Mouse (Mus musculus): Measurements from ENCODE around the gene Paqr4. TPM values are rescaled to one million over a fixed set of nuclear protein-coding genes. Genes with fewer than 3 reads are reported as not detected.
A peak's percentile ranks its signal among the peaks of the same experiment; 100 is the strongest.

The Paqr4 gene
- polyA plus RNA-seq, 1 experiment from 2014 or later: 12.3 TPM

DNA sequence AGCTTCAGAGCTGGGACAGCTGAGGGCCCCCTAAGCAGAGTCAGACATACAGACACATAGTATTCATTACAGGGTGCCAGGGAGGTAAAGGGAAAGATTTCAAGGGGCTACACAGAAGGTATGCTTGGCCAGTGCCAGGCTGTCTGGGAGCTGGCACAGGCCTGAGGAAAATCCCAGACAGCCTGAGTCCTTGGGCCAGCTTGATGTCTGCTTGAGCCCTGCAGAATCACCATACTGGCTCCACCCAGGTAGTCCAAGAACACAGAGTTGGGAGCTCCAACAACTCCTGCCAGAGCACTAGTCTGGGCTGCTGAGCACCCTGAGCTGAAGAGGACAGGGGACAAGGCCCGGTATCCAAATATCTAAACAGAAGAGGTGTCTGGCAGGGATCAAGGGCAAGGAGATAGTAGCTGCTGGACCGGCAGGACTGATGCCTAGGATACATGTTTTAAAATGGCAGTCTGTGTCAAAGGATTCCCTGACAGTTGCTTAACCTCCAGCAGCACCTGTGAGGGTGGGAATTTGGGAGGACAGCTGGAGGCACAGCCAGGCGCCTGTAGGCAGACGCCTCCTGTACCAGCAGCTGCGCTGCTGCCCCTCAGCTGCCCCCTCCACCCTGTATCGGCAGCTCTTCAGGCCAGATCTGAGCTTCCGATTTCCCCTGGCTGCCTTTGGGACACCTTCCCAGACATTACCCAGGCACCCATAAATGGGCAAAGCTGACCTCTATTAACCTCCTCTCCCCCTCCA is 18.1 kb downstream of the Paqr4 start, which contains the start of gene 1520401A03Rik:
TSS of gene 1520401A03Rik (minus strand) at position 408 of the 750 bp plus-strand sequence.
- Histone ChIP-seq H3K9me3 (no peaks in the 10 kb centered on the region), H3K4me3 (no peak within 1 kb of the TSS), H3K27ac (replicated peaks) (no peak within 1 kb of the TSS), H3K4me1 (peaks cover 13% of the 10 kb centered on the region), H3K27me3 (replicated peaks) (peaks cover 24% of the 10 kb centered on the region), H3K36me3 (no peaks in the 10 kb centered on the region), H3K9ac (0 out of 2 replicates have a peak within 1 kb of the TSS, but pooled peaks have one; percentile 1), H3K4me2 (no peak within 1 kb of the TSS)
- ATAC-seq (ENCODE audit: extremely low read depth, insufficient number of reproducible peaks, low FRiP score, low TSS enrichment): no peak
- 36% methylated on average over 7 of the region's 7 CpGs for WGBS

- H3K9ac ChIP-seq: no peak overlapping the region
- H3K36me3 ChIP-seq: no peaks in the 10 kb centered on the region
- WGBS: 83% methylated on average over 2 of the region's 2 CpGs
Measured at GRCm38 (mm10) chr17:23721886-23722285, 18.8 kb downstream of the Paqr4 start.

GRCm38 (mm10) chr17:23719455-23719854 is 21.2 kb downstream of the Paqr4 start:
- no peaks in the 10 kb centered on the region for H3K9me3 ChIP-seq
- no peak overlapping the region for H3K4me2 ChIP-seq
- no peak overlapping the region for H3K27ac ChIP-seq (replicated peaks)
- H3K9ac ChIP-seq: no peak overlapping the region
- no peak overlapping the region for H3K4me3 ChIP-seq
- ATAC-seq (ENCODE audit: extremely low read depth, insufficient number of reproducible peaks, low FRiP score, low TSS enrichment): no peak
- peaks cover 27% of the 10 kb centered on the region for H3K27me3 ChIP-seq (replicated peaks)
- H3K4me1 ChIP-seq: no peaks in the 10 kb centered on the region
- no peaks in the 10 kb centered on the region for H3K36me3 ChIP-seq
- WGBS: 23% methylated on average over 1 of the region's 1 CpGs

More at GRCm38 (mm10) chr17:23721886-23722285, 18.8 kb downstream of the Paqr4 start:
- Histone ChIP-seq H3K9me3 (no peaks in the 10 kb centered on the region), H3K27me3 (replicated peaks) (peaks cover 24% of the 10 kb centered on the region), H3K27ac (replicated peaks) (no peak overlapping the region), H3K4me2 (no peak overlapping the region), H3K4me3 (no peak overlapping the region), H3K4me1 (peaks cover 7% of the 10 kb centered on the region)
- no peak for ATAC-seq (ENCODE audit: extremely low read depth, insufficient number of reproducible peaks, low FRiP score, low TSS enrichment)

DNA sequence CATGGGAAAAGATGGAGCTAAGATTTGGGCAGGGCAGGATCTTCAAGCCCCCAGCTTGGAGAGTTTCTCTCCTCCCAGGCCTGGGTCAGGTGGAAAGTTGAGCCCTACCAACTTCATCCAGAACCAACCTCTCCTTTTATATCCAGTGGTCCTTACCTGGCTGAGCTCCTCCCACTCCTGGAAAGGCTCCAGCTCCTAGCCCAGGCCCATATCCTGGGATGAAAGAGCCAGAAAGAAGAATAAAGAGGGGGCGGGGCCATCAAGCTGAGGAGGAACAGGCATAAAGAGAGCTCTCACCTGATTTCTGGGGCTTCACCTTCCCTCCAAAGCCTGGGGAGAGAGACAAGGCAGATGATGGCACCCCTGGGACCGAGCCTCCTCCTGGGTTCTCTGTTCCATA is 23.7 kb downstream of the Paqr4 start:
- ATAC-seq (ENCODE audit: extremely low read depth, insufficient number of reproducible peaks, low FRiP score, low TSS enrichment): no peak
- WGBS: 50% methylated on average over 2 of the region's 2 CpGs
- H3K27ac ChIP-seq (replicated peaks): no peak overlapping the region
- H3K4me3 ChIP-seq: no peak overlapping the region
- no peak overlapping the region for H3K9ac ChIP-seq
- no peaks in the 10 kb centered on the region for H3K9me3 ChIP-seq
- no peak overlapping the region for H3K4me2 ChIP-seq
- H3K27me3 ChIP-seq (replicated peaks): peaks cover 42% of the 10 kb centered on the region
- no peaks in the 10 kb centered on the region for H3K36me3 ChIP-seq
- no peaks in the 10 kb centered on the region for H3K4me1 ChIP-seq

DNA sequence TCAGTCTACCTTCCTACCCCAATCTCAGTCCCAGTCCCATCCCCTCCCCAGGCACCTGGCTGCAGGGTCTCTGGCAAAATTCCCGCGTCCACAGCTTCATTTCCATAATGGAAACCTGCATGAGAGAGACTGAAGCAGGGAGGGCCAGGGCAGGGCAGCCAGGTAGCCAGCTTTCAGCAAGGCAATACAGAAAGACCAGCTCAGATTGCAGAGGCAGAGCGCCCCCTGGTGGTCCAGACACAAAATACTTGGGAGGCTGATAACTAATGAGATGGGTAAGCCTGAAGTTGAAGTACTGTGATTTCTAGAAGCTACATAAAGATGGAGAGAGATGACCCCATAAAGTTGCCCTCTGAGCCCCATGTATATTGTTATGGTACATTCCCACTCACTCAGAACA is 34.5 kb downstream of the Paqr4 start:
- no peak for ATAC-seq (ENCODE audit: extremely low read depth, insufficient number of reproducible peaks, low FRiP score, low TSS enrichment)
- 0% methylated on average over 3 of the region's 3 CpGs for WGBS
- Histone ChIP-seq H3K9ac (no peak overlapping the region), H3K4me3 (no peak overlapping the region), H3K4me1 (no peaks in the 10 kb centered on the region), H3K9me3 (no peaks in the 10 kb centered on the region), H3K27me3 (replicated peaks) (peaks cover 75% of the 10 kb centered on the region), H3K36me3 (no peaks in the 10 kb centered on the region), H3K4me2 (no peak overlapping the region), H3K27ac (replicated peaks) (no peak overlapping the region)

DNA sequence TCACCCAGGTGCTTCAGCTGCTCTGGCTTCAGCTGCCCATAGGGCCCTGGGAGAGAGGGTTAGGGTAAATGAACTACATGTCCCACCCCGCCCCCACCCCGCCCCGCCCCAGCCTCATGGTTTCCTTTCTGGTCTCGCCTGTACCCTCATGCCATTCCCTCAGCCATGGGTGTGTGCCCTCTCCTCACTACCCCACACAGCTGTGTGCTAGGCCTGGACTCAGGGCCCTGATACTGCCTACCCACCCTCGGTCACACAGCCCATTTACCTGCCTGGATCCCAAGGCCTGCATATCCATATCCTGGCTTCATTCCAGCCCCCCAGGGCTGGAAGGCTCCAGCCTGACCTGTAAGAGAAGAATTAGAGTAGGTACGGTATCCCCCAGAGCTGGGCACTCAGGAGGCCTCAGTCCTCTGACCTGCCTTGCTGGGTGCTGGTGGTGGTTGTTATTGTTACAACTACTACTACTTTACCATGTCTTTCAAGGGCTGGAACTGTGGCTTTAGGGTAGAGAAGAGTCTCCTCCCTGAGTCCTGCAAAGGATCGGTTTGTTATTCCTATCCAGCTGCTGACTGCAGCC is 35.1 kb downstream of the Paqr4 start:
- no peaks in the 10 kb centered on the region for H3K36me3 ChIP-seq
- no peak overlapping the region for H3K27ac ChIP-seq (replicated peaks)
- no peak overlapping the region for H3K9ac ChIP-seq
- H3K4me2 ChIP-seq: no peak overlapping the region
- H3K9me3 ChIP-seq: no peaks in the 10 kb centered on the region
- no peak for ATAC-seq (ENCODE audit: extremely low read depth, insufficient number of reproducible peaks, low FRiP score, low TSS enrichment)
- H3K4me3 ChIP-seq: no peak overlapping the region
- H3K4me1 ChIP-seq: no peaks in the 10 kb centered on the region
- 57% methylated on average over 7 of the region's 7 CpGs for WGBS
- H3K27me3 ChIP-seq (replicated peaks): peaks cover 77% of the 10 kb centered on the region

- no peak for ATAC-seq (ENCODE audit: extremely low read depth, insufficient number of reproducible peaks, low FRiP score, low TSS enrichment)
- H3K36me3 ChIP-seq: no peaks in the 10 kb centered on the region
- peaks cover 77% of the 10 kb centered on the region for H3K27me3 ChIP-seq (replicated peaks)
- 0 out of 2 replicates have a peak, but pooled peaks cover 2% of the 10 kb centered on the region for H3K4me1 ChIP-seq
- H3K4me3 ChIP-seq: no peak overlapping the region
- no peak overlapping the region for H3K9ac ChIP-seq
- no peak overlapping the region for H3K27ac ChIP-seq (replicated peaks)
- no peak overlapping the region for H3K4me2 ChIP-seq
- 49% methylated on average over 7 of the region's 7 CpGs for WGBS
- no peaks in the 10 kb centered on the region for H3K9me3 ChIP-seq
Measured at GRCm38 (mm10) chr17:23704741-23705140, 35.9 kb downstream of the Paqr4 start.

DNA sequence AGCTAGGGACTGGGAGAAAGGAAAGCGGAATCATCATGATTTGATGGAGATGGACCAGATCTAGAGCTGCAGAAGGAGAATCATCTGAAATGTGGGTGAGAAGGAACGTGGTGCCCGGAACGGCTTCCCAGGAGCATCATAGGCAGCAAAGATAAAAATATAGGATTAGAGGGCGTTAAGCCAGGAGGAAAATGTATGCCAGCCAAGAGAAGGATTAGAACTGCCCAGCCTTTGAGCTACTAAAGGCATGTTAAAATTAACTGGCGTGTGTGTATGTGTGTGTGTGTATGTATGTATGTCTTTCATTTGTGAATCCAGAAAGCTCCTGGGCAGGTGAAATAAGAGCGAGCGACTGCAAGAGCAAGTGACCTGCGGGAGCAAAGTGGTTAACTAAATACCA is 37.4 kb downstream of the Paqr4 start:
- no peak for ATAC-seq (ENCODE audit: extremely low read depth, insufficient number of reproducible peaks, low FRiP score, low TSS enrichment)
- WGBS: 73% methylated on average over 9 of the region's 9 CpGs
- Histone ChIP-seq H3K4me1 (peaks cover 10% of the 10 kb centered on the region), H3K27ac (replicated peaks) (no peak overlapping the region), H3K27me3 (replicated peaks) (peaks cover 85% of the 10 kb centered on the region), H3K4me2 (no peak overlapping the region), H3K9me3 (no peaks in the 10 kb centered on the region), H3K36me3 (no peaks in the 10 kb centered on the region), H3K9ac (no peak overlapping the region), H3K4me3 (no peak overlapping the region)

DNA sequence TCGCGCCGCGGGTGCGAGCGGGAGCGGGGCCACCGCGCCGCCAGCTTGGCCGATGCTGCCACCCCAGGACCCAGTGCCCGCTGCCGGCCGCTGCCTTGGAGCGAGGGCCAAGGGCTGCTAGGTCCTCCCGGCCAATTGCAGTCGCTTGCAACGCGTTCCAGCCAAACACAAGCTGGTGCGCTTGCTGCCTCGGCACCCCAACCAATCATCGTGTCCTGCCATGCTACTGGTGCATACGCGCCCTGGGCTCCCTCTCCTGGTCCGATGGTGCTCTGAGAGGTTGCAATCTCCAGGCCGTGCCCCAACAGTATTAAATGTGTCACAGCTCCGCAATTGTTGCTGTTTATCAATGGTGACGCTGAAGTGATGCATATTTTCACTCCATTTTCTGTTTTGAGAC is 40.6 kb downstream of the Paqr4 start:
- Histone ChIP-seq H3K27me3 (replicated peaks) (peaks cover 88% of the 10 kb centered on the region), H3K4me2 (peak overlapping the region; percentile 100), H3K27ac (replicated peaks) (no peak overlapping the region), H3K9me3 (no peaks in the 10 kb centered on the region), H3K4me3 (peak overlapping the region; percentile 76), H3K4me1 (peaks cover 10% of the 10 kb centered on the region), H3K9ac (peak overlapping the region; percentile 81), H3K36me3 (no peaks in the 10 kb centered on the region)
- peak; percentile 86 for ATAC-seq (ENCODE audit: extremely low read depth, insufficient number of reproducible peaks, low FRiP score, low TSS enrichment)
- WGBS: under 1% methylated on average over 28 of the region's 28 CpGs

- no peak for ATAC-seq (ENCODE audit: extremely low read depth, insufficient number of reproducible peaks, low FRiP score, low TSS enrichment)
- Histone ChIP-seq H3K27ac (replicated peaks) (no peak overlapping the region), H3K4me1 (peaks cover 10% of the 10 kb centered on the region), H3K36me3 (no peaks in the 10 kb centered on the region), H3K9me3 (no peaks in the 10 kb centered on the region), H3K4me2 (peak overlapping the region; percentile 100), H3K9ac (peak overlapping the region; percentile 81), H3K4me3 (peak overlapping the region; percentile 76), H3K27me3 (replicated peaks) (peaks cover 89% of the 10 kb centered on the region)
- WGBS: under 1% methylated on average over 85 of the region's 101 CpGs
Measured at GRCm38 (mm10) chr17:23699131-23700077, 41.3 kb downstream of the Paqr4 start.

- H3K4me1 ChIP-seq: peaks cover 10% of the 10 kb centered on the region
- H3K4me3 ChIP-seq: no peak overlapping the region
- no peak for ATAC-seq (ENCODE audit: extremely low read depth, insufficient number of reproducible peaks, low FRiP score, low TSS enrichment)
- H3K36me3 ChIP-seq: no peaks in the 10 kb centered on the region
- 22% methylated on average over 3 of the region's 3 CpGs for WGBS
- peaks cover 78% of the 10 kb centered on the region for H3K27me3 ChIP-seq (replicated peaks)
- no peaks in the 10 kb centered on the region for H3K9me3 ChIP-seq
- no peak overlapping the region for H3K9ac ChIP-seq
- H3K4me2 ChIP-seq: no peak overlapping the region
- H3K27ac ChIP-seq (replicated peaks): no peak overlapping the region
Measured at GRCm38 (mm10) chr17:23695801-23696200, 44.9 kb downstream of the Paqr4 start.
